Mouse (Mus musculus) gastrocnemius, postnatal 36 days (tissue): Measurements from ENCODE around the gene Rhbdd2. TPM values are rescaled to one million over a fixed set of nuclear protein-coding genes. Genes with fewer than 3 reads are reported as not detected.
A peak's percentile ranks its signal among the peaks of the same experiment; 100 is the strongest.
"Not testable (repeated sequence)": the region's sequence is repeated elsewhere in the genome, so short reads cannot be mapped to it uniquely, and the experiment has no call there.

Source experiments
- DNase-seq, 2 experiments: peaks; one replicate each; pipeline ENCODE4 v3.0.0; 2022
- intact Hi-C: fragments of 180-260 bp; cut with DNase I; formaldehyde crosslinking; loops from one replicate; pipeline ENCODE4 v1.15.1; 2025
- long read RNA-seq, 2 experiments: library from polyadenylated mRNA; stranded (forward); transcript quantifications; one replicate each; pipeline ENCODE4 v2.0.0; 2021
- total RNA-seq, 2 experiments: library from RNA; stranded (reverse); gene quantifications; 2 replicates each; pipeline ENCODE4 v1.2.3; 2021

Rhbdd2 gene
- total RNA-seq: 10 to 100 TPM in 1 of 2 experiments, 1 to 10 TPM in 1; 9.8 to 12.8 TPM
- long read RNA-seq, experiment 1, full-length matches to known transcripts: 8 of 13 reads
- long read RNA-seq, experiment 1, partial matches to known transcripts: 2 of 13 reads
- long read RNA-seq, experiment 1, other reads (novel, unspliced or antisense): 3 of 13 reads
- long read RNA-seq, experiment 2, full-length matches to known transcripts: 6 of 14 reads
- long read RNA-seq, experiment 2, partial matches to known transcripts: 1 of 14 reads
- long read RNA-seq, experiment 2, other reads (novel, unspliced or antisense): 7 of 14 reads

GRCm38 (mm10) chr5:135632117-135632796 is at the start of gene Rhbdd2:
Gene Rhbdd2, plus strand, starts transcription at chr5:135632618.
- peak; percentile 93 to 99 for DNase-seq
- intact Hi-C loops: no loop called here

GRCm38 (mm10) chr5:135585691-135586090 is 46.7 kb upstream of the Rhbdd2 start:
- DNase-seq: no peak
- intact Hi-C loops: no loop called here

DNA sequence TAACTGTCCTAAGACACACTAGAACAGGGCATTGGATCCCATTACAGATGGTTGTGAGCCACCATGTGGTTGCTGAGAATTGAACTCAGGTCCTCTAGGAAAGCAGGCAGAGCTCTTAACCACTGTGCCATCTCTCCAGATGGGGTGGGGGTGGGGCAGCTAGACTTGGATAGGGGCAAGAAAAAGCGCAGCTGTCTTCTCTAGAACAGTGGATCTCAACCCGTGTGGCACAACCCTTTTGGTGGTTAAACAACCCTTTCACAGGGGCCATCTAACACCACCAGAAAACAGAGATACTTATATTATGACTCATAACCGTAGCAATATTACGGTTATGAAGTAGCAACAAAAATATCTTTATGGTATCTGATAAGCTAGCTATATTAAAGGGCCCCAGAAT is 44.7 kb upstream of the Rhbdd2 start:
- DNase-seq: no peak
- intact Hi-C loops: no loop called here

DNA sequence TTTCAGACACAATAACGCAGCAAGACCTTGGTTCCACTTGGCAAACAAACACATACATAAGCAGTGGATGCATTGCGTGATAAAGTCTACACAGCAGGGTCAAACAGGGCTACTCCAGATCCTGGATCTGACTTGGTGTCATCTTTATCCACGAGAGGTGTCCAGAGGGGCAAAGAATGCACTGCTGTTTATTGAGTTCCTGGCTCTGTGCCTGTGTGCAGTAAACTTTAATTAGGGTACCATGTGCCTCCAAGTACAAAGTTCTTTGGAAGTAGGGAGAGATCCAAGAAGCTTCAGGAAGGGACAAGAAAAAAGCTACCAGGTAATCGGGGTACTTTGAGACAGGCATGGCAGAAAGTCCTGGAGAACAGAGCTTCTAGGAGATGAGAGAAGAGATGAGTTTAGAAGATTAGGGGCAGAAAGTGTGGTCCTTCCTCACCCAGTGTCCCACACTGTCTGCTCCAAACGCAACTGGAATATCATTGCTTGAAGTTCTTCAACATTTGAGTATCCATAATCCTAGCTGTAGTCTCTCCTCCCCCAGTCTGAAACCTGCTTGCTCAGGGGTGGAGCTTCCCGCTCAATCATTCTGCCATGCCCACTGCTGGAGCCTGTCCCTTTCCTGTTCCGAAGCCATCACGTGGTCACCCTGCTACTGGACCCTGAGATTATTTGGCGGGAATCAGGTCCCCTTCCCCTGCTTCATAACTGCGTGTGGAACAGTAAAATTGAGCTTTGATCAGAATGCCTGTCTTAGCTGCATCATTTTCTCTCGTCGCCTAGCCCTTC is 42.2 kb upstream of the Rhbdd2 start:
- intact Hi-C loops: no loop called here
- no peak for DNase-seq

GRCm38 (mm10) chr5:135604643-135605042 is 27.8 kb upstream of the Rhbdd2 start:
- intact Hi-C loops, DNase-seq: not testable (repeated sequence)

DNA sequence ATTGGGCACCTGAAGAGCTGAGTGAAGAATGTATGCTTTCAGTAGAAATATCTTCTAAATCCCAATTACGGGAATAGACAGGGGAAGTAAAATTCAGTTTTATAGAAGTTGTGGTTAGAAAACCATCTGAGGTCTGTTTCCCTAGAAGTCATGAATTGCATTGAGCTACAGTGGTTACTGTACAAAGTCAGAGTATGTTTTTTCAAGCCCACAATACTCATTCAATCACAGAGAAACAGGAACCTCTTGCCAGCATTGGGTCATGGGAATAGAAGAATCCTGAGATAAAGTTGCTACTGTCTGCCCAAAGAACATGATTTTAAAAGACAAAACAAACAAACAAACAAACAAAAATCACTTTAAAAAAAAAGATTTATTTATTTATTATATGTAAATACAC is 25.7 kb upstream of the Rhbdd2 start:
- intact Hi-C loops, DNase-seq: not testable (repeated sequence)

DNA sequence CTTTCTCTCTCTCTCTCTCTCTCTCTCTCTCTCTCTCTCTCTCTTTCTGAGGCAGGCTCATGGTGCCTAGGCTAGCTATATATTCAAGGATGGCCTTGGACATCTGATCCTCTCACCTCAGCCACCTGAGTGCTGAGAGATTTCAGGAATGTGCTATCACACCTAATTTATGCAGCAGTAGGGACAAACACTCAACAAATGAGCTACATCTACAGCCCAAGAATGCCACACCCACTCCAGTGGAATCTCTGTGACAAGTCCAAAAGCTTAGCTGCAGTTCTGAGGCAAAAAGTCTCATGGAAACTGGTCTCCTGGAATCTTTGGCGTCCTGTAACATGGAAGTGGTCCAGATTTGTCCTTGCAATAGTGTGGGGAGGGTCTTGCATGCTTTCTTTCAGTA is 24.8 kb upstream of the Rhbdd2 start:
- intact Hi-C loops: no loop called here
- DNase-seq: no peak

DNA sequence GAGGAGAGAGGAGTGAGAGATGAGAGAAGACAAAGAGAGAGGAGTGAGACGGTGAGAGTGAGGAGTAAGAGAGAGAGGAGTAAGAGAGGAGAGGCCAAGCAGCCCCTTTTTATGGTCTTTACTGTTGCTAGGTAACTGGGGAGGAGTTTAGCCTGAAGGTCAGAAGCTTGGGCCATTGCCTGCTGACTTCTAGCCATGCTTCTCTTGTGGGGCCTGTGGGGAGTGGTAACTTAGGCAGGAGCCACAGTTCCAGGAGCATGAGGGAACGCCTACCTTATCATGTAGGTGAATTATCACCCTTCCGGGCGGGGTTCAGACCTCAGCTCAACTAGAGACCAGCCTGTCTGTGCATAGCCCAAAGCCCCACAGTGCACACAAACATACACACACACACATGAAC is 22.6 kb upstream of the Rhbdd2 start:
- DNase-seq: no peak
- intact Hi-C loops: loop anchor here (5.0 kb wide), 1 partner anchor 57 kb away; no protein-coding TSS in a partner anchor

GRCm38 (mm10) chr5:135619741-135620140 is 12.7 kb upstream of the Rhbdd2 start:
- intact Hi-C loops: loop anchor here (2.0 to 5.0 kb wide), 2 partner anchors 143 to 238 kb away; no protein-coding TSS in a partner anchor

GRCm38 (mm10) chr5:135620526-135620925 is 11.9 kb upstream of the Rhbdd2 start:
- intact Hi-C loops: no loop called here
- DNase-seq: no peak

More at GRCm38 (mm10) chr5:135619741-135620140, 12.7 kb upstream of the Rhbdd2 start:
- DNase-seq: not testable (repeated sequence)

GRCm38 (mm10) chr5:135621725-135622124 is 10.7 kb upstream of the Rhbdd2 start:
- intact Hi-C loops: no loop called here
- DNase-seq: no peak

GRCm38 (mm10) chr5:135623006-135623563 is 9.3 kb upstream of the Rhbdd2 start:
- intact Hi-C loops: no loop called here

DNA sequence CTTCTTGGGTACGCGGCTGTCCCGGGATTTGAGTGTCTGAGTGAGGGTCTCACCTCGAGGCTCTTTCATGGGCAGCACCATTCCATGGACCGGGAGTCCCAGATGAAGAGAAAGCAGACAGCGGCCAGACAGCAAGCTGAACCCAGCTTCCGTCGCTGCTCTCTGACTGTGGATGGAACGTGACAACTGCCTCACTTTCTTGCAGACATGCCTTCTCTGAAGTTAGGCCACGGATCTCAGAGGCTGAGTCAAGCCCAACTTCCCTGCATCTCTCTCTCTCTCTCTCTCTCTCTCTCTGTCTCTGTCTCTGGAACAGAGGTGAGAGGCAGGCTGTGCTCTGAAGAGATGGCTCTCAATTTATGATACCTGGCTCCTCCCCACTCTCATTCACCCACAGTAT is 3.5 kb upstream of the Rhbdd2 start:
- intact Hi-C loops: loop anchor here (2.0 kb wide), 2 partner anchors 60 to 134 kb away; no protein-coding TSS in a partner anchor

More at GRCm38 (mm10) chr5:135623006-135623563, 9.3 kb upstream of the Rhbdd2 start:
- DNase-seq: no peak

DNA sequence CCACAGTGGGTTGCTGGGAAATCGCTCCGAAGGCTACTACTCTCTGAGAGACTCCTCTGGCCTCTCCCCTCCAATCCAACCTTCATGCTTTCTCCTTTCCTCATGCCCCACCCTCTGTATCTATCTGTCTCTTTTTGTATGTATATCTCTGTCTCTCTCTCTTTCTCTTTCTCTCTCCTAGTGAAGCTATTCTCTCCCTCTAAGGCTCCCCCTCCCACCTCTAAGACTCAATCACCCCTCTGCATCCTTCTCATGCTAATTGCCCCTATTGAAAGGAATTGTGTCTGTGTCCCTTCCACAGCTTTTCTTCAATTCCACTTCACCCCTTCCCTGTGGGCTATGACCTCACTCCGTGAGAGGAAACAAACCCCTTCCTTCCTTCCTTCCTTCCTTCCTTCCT is 3.0 kb upstream of the Rhbdd2 start:
- intact Hi-C loops: loop anchor here (2.0 kb wide), 2 partner anchors 59 to 133 kb away; no protein-coding TSS in a partner anchor

More for the DNA sequence above, 3.5 kb upstream of the Rhbdd2 start:
- no peak for DNase-seq

GRCm38 (mm10) chr5:135630598-135630997 is 1.8 kb upstream of the Rhbdd2 start:
- peak in 1 of 2 experiments; percentile 56 for DNase-seq
- intact Hi-C loops: no loop called here

More for the DNA sequence above, 3.0 kb upstream of the Rhbdd2 start:
- no peak for DNase-seq

GRCm38 (mm10) chr5:135632797-135633144 is 353 bp downstream of the Rhbdd2 start:
- no peak for DNase-seq
- intact Hi-C loops: no loop called here

DNA sequence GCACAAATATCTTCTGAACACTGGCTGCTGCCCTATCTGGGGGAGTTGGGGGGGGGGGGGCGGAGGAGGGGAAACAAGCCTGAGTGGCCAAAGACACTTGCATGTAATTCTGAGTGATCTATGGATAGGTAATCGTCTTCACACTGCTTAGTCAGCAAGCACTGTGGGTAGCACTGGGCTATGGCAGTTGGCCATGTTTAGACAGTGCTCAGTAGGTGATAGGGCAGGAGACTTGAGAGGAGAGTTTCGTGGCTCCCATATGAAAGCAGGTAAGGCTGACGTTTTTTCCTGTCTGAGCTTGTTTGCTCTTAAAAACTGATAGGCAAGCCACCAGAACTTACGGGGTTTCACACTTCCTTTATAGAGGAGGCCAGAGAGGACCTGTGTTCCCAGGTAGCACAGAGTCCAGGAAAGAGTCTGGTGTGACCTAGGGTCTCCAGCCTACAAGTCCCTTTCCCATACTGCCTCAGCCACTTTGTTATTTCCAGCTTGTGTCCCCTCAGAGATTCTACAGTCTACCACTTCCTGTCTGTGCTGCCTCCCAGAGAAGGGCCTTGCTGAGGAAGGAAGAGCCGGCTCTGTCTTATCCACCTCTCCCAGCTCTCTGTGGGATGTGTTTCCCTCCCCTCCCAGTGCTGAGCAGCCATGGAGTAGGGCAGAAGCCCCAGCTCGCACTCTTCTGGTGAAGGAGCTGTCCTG is 7.5 kb downstream of the Rhbdd2 start:
- DNase-seq: no peak
- intact Hi-C loops: no loop called here

DNA sequence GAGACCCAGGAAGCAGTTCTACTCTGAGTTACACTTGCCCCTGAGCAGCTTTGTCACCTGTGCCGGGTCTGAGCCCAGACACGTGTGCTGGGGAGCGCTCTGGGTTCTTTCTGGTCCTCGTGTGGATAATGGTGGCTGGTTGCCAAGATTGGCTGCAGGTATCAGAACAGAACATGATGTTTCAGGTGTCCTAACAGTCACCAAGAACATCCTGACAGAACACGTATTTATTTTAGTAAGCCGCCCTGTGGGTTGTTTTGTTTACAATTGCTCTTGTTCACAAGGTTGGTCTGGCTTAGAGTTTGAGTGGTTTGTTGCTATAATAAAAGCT is 8.0 kb downstream of the Rhbdd2 start:
- DNase-seq: no peak
- intact Hi-C loops: no loop called here

- intact Hi-C loops: no loop called here
These were observed 8.6 kb downstream of the Rhbdd2 start for GRCm38 (mm10) chr5:135641028-135641427.

More at GRCm38 (mm10) chr5:135641028-135641427, 8.6 kb downstream of the Rhbdd2 start:
- DNase-seq: no peak
